Mouse (Mus musculus): ENCODE results near the gene Pus7. TPM values are rescaled to one million over a fixed set of nuclear protein-coding genes. Genes with fewer than 3 reads are reported as not detected.
"Not testable (repeated sequence)": the region's sequence is repeated elsewhere in the genome, so short reads cannot be mapped to it uniquely, and the experiment has no call there.

Pus7 gene
- polyA plus RNA-seq, 1 experiment from 2014 or later, result 25.6 TPM

- no peak overlapping the region for H3K4me2 ChIP-seq
- no peaks in the 10 kb centered on the region for H3K9me3 ChIP-seq (ENCODE audit: control insufficient read depth, low read length)
- H3K36me3 ChIP-seq (ENCODE audit: control insufficient read depth, insufficient read depth, low read length), result no peaks in the 10 kb centered on the region
- no peaks in the 10 kb centered on the region for H3K27me3 ChIP-seq (ENCODE audit: control insufficient read depth, insufficient read depth, low read length)
- ATAC-seq (ENCODE audit: low FRiP score) (no peak), DNase-seq (ENCODE audit: low spot score, missing footprints) (no peak)
- WGBS, result 89% methylated on average over 4 of the region's 4 CpGs
- no peak overlapping the region for H3K27ac ChIP-seq (ENCODE audit: low read depth, low read length)
- H3K4me1 ChIP-seq (ENCODE audit: control insufficient read depth, insufficient read depth, low read length), result no peaks in the 10 kb centered on the region
- H3K4me3 ChIP-seq (ENCODE audit: low read depth, low read length), result no peak overlapping the region
- H3K9ac ChIP-seq (ENCODE audit: low read length), result no peak overlapping the region
Observed at GRCm38 (mm10) chr5:23718881-23719328, 64.6 kb downstream of the Pus7 start.

- no peaks in the 10 kb centered on the region for H3K36me3 ChIP-seq (ENCODE audit: control insufficient read depth, insufficient read depth, low read length)
- H3K9ac ChIP-seq (ENCODE audit: low read length), result no peak overlapping the region
- no peak overlapping the region for H3K4me3 ChIP-seq (ENCODE audit: low read depth, low read length)
- 72% methylated on average over 1 of the region's 1 CpGs for WGBS
- DNase-seq (ENCODE audit: low spot score, missing footprints) (no peak), ATAC-seq (ENCODE audit: low FRiP score) (no peak)
- H3K27ac ChIP-seq (ENCODE audit: low read depth, low read length), result no peak overlapping the region
- H3K4me1 ChIP-seq (ENCODE audit: control insufficient read depth, insufficient read depth, low read length), result no peaks in the 10 kb centered on the region
- no peaks in the 10 kb centered on the region for H3K9me3 ChIP-seq (ENCODE audit: control insufficient read depth, low read length)
- H3K27me3 ChIP-seq (ENCODE audit: control insufficient read depth, insufficient read depth, low read length), result no peaks in the 10 kb centered on the region
- no peak overlapping the region for H3K4me2 ChIP-seq
Observed at GRCm38 (mm10) chr5:23718182-23718534, 65.4 kb downstream of the Pus7 start.

GRCm38 (mm10) chr5:23717469-23718181, 65.9 kb downstream of the Pus7 start:
- no peaks in the 10 kb centered on the region for H3K27me3 ChIP-seq (ENCODE audit: control insufficient read depth, insufficient read depth, low read length)
- ATAC-seq (ENCODE audit: low FRiP score), result no peak
- WGBS, result 74% methylated on average over 3 of the region's 3 CpGs

GRCm38 (mm10) chr5:23713401-23714335, 69.8 kb downstream of the Pus7 start:
- Histone ChIP-seq H3K9me3 (ENCODE audit: control insufficient read depth, low read length) (peaks cover 15% of the 10 kb centered on the region; the same call in 1 of the 2 replicates), H3K36me3 (ENCODE audit: control insufficient read depth, insufficient read depth, low read length) (peaks cover 16% of the 10 kb centered on the region), H3K4me1 (ENCODE audit: control insufficient read depth, insufficient read depth, low read length) (no peaks in the 10 kb centered on the region), H3K9ac (ENCODE audit: low read length) (no peak overlapping the region), H3K4me3 (ENCODE audit: low read depth, low read length) (no peak overlapping the region), H3K27me3 (ENCODE audit: control insufficient read depth, insufficient read depth, low read length) (no peaks in the 10 kb centered on the region), H3K4me2 (no peak overlapping the region), H3K27ac (ENCODE audit: low read depth, low read length) (no peak overlapping the region)
- no peak for DNase-seq (ENCODE audit: low spot score, missing footprints)
- no peak for ATAC-seq (ENCODE audit: low FRiP score)
- WGBS, result 89% methylated on average over 8 of the region's 8 CpGs

More at GRCm38 (mm10) chr5:23717469-23718181, 65.9 kb downstream of the Pus7 start:
- no peaks in the 10 kb centered on the region for H3K4me1 ChIP-seq (ENCODE audit: control insufficient read depth, insufficient read depth, low read length)
- no peaks in the 10 kb centered on the region for H3K9me3 ChIP-seq (ENCODE audit: control insufficient read depth, low read length)
- H3K4me2 ChIP-seq, result no peak overlapping the region
- no peaks in the 10 kb centered on the region for H3K36me3 ChIP-seq (ENCODE audit: control insufficient read depth, insufficient read depth, low read length)
- DNase-seq (ENCODE audit: low spot score, missing footprints), result no peak
- H3K9ac ChIP-seq (ENCODE audit: low read length), result no peak overlapping the region
- no peak overlapping the region for H3K27ac ChIP-seq (ENCODE audit: low read depth, low read length)
- H3K4me3 ChIP-seq (ENCODE audit: low read depth, low read length), result no peak overlapping the region

- peak overlapping the region; percentile 78 for H3K9ac ChIP-seq (ENCODE audit: low read length)
- H3K36me3 ChIP-seq (ENCODE audit: control insufficient read depth, insufficient read depth, low read length), result peaks cover 22% of the 10 kb centered on the region
- peak overlapping the region; percentile 46 for H3K4me2 ChIP-seq
- WGBS, result 7% methylated on average over 59 of the region's 60 CpGs
- H3K4me3 ChIP-seq (ENCODE audit: low read depth, low read length), result peak overlapping the region; percentile 63
- no peak overlapping the region for H3K27ac ChIP-seq (ENCODE audit: low read depth, low read length)
- no peaks in the 10 kb centered on the region for H3K4me1 ChIP-seq (ENCODE audit: control insufficient read depth, insufficient read depth, low read length)
- peaks cover 15% of the 10 kb centered on the region; the same call in 1 of the 2 replicates for H3K9me3 ChIP-seq (ENCODE audit: control insufficient read depth, low read length)
- DNase-seq (ENCODE audit: low spot score, missing footprints) (peak; percentile 95), ATAC-seq (ENCODE audit: low FRiP score) (peak; percentile 100)
- H3K27me3 ChIP-seq (ENCODE audit: control insufficient read depth, insufficient read depth, low read length), result no peaks in the 10 kb centered on the region
Observed at GRCm38 (mm10) chr5:23712130-23713001, 71.1 kb downstream of the Pus7 start.

GRCm38 (mm10) chr5:23711671-23712129, 71.8 kb downstream of the Pus7 start:
- H3K4me3 ChIP-seq (ENCODE audit: low read depth, low read length), result peak overlapping the region; percentile 63
- H3K27me3 ChIP-seq (ENCODE audit: control insufficient read depth, insufficient read depth, low read length); H3K27ac ChIP-seq (ENCODE audit: low read depth, low read length); H3K4me1 ChIP-seq (ENCODE audit: control insufficient read depth, insufficient read depth, low read length); ATAC-seq (ENCODE audit: low FRiP score); DNase-seq (ENCODE audit: low spot score, missing footprints): not testable (repeated sequence)
- 64% methylated on average over 6 of the region's 6 CpGs for WGBS
- peak overlapping the region; percentile 78 for H3K9ac ChIP-seq (ENCODE audit: low read length)
- peaks cover 18% of the 10 kb centered on the region; the same call in 1 of the 2 replicates for H3K9me3 ChIP-seq (ENCODE audit: control insufficient read depth, low read length)
- H3K36me3 ChIP-seq (ENCODE audit: control insufficient read depth, insufficient read depth, low read length), result peaks cover 29% of the 10 kb centered on the region
- peak overlapping the region; percentile 46 for H3K4me2 ChIP-seq

- Histone ChIP-seq H3K9ac (ENCODE audit: low read length) (no peak overlapping the region), H3K9me3 (ENCODE audit: control insufficient read depth, low read length) (peaks cover 18% of the 10 kb centered on the region; the same call in 1 of the 2 replicates), H3K4me2 (no peak overlapping the region), H3K4me1 (ENCODE audit: control insufficient read depth, insufficient read depth, low read length) (no peaks in the 10 kb centered on the region), H3K27ac (ENCODE audit: low read depth, low read length) (no peak overlapping the region), H3K27me3 (ENCODE audit: control insufficient read depth, insufficient read depth, low read length) (no peaks in the 10 kb centered on the region), H3K4me3 (ENCODE audit: low read depth, low read length) (no peak overlapping the region), H3K36me3 (ENCODE audit: control insufficient read depth, insufficient read depth, low read length) (peaks cover 31% of the 10 kb centered on the region)
- ATAC-seq (ENCODE audit: low FRiP score) (no peak), DNase-seq (ENCODE audit: low spot score, missing footprints) (no peak)
- WGBS, result 93% methylated on average over 4 of the region's 4 CpGs
Observed at GRCm38 (mm10) chr5:23711244-23711643, 72.3 kb downstream of the Pus7 start.

- Histone ChIP-seq H3K4me1 (ENCODE audit: control insufficient read depth, insufficient read depth, low read length) (no peaks in the 10 kb centered on the region), H3K4me2 (no peak overlapping the region), H3K4me3 (ENCODE audit: low read depth, low read length) (no peak overlapping the region), H3K36me3 (ENCODE audit: control insufficient read depth, insufficient read depth, low read length) (peaks cover 34% of the 10 kb centered on the region), H3K9ac (ENCODE audit: low read length) (no peak overlapping the region), H3K9me3 (ENCODE audit: control insufficient read depth, low read length) (peaks cover 18% of the 10 kb centered on the region; the same call in 1 of the 2 replicates), H3K27ac (ENCODE audit: low read depth, low read length) (no peak overlapping the region), H3K27me3 (ENCODE audit: control insufficient read depth, insufficient read depth, low read length) (no peaks in the 10 kb centered on the region)
- no peak for ATAC-seq (ENCODE audit: low FRiP score)
- 100% methylated on average over 1 of the region's 1 CpGs for WGBS
- no peak for DNase-seq (ENCODE audit: low spot score, missing footprints)
Observed at GRCm38 (mm10) chr5:23709661-23710060, 73.8 kb downstream of the Pus7 start.

Data from midbrain, embryonic 11.5 days (tissue).